Mouse (Mus musculus) right cerebral cortex, adult 18-20 months (tissue): ENCODE measurements at regions not wholly inside any gene's neighbourhood (a gene's known extent, or its start where the extent isn't known, plus 50 kb on each side); places are given as distances from the start of the nearest gene placed in this dataset.
A peak's percentile ranks its signal among the peaks of the same experiment; 100 is the strongest.

Source experiments
- DNase-seq: peaks from one replicate; pipeline ENCODE4 v3.0.0; 2022; ENCODE audit warnings: mixed read lengths

DNA sequence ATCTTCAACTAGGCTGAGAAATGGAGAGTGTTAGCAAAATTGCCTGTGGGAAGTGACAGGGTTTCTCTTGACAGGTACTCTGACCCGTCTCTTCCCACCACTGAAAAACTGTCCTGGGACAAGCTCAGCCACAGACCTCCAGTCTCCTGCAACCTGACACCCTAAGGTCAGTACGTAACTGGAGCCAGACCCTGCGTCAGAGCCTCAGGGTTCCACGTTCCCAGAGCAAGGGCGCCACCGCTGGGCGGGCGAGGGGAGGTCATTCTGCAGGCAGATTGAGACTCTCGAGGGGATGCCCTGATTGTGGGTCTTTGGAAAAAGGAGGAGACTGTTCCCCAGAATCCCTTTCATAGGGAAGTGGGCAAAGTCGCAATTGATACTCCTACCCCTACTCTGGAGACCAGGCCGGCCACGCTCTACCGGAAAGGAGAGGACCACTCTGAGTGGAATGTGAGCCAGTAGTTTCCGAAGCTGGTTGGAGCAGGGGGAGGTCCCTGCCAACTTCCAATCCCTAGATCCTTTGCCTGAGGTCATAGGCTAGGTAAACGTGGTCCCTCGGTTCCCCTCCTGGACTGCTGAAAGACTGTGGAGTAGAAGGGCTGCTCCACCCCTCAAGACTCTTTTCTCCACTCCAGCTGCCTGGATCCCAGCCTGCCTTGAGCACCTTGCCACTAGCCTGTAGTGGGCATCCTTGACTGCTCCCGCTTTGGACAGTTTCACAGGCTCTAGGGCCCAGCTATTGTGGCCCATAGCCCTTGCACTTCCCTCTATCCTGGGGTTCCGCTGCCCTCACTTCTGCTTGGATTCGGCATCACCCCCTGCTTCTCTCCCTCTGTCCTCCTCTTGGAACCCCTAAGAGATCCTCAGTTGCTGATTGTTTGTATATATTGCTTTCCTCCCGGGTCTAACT is 61.0 kb upstream of the Lpcat1 start:
- DNase-seq: peak; percentile 13

DNA sequence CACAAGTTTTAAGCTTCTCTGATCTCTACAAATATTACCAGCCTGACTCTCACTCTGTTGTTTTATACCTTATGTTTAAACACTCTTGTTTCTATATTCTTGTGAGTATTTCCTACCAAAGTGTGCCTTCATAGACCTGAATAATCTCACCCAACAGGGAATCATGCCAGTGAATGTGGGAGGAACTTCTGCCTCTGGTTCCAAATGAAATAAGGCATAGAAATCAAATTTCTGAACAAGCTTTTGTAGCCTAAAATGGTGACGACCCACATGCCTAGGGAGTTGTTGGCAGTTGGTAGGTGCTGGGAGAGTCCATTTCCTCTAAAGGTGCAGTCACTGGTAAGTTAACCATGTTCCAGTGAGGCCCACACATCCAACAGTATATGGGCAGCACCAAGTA is 66.1 kb upstream of the Lpcat1 start:
- peak; percentile 23 for DNase-seq

DNA sequence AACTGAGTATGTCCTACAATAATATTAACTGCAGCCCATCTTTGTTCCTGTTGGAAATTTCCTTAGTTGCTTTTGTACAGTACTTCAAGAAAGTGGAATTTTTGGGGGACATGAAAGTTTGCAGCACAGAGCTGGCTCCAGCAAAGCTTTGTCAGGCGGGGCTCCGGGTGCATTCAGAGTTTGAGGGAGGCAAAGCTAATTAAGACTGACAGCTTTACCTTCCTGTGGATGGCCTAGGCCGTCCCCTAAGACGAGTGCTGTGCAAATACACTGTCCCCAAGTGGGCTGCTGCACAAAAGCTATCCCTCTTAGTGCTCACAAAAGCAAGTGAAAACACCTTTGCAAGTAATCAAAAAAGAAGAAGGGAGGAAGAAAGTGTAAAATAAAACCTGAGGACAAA is 68.7 kb upstream of the Ndufs6 start:
- DNase-seq: no peak

DNA sequence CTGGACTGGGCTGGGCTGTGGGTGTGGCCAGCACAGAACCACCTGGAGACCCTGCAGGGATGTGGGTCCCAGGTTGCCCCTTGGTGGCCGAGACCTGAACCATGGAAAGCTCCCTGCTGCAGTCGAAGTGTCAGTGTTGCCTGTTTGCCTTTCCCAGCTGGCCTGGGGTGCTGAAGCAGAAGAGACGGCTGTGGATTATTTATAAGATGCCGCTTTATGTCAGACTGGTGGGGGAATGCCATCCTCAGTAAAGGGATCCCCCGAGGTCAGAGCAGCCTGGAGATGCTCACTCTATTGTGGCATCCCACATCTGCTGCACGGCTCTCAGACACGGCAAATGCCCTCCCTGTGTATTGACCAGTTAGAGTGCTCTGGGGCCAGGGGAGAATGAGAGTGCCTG is 67.5 kb upstream of the Ndufs6 start:
- DNase-seq: no peak

DNA sequence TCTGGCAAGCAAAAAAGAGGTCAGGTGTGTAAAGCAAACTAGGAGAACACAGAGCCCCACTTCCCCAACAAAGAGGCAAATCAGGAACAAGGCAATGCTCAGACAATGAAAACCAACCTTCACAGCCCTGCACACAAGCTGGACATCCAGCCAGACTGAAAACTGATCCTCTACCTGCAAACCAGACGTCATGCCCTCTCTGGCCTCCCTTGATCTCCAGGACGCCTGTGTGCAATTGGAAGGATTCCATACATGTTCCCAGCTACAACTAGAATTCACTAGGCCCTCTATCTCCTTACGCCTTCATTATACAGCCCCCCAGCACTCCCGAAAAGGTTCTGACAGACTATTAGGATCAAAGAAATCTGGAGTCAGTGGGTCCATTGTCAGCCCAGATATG is 60.7 kb upstream of the Ndufs6 start:
- DNase-seq: no peak

DNA sequence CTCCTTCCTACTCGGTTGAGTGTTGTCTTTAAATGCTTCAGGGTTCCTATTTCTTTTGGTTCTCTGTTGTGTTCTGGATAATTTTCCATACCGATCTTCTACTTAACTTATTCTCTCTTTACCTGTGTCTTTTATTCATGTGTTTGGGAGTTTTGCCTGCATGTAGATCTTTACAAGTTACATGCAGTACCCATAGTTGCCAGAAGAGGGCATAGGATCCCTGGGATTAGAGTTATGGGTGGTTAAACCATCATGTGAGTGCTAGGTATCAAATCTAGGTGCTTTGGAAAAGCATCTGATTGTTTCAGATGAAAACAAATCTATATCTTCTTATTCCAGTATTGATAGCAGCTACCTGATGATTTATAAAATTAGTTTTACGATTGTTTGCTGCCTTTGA is 55.2 kb upstream of the Ndufs6 start:
- no peak for DNase-seq
